Mouse (Mus musculus) limb, embryonic 14.5 days (tissue): ENCODE results near the gene Pus3. TPM values are rescaled to one million over a fixed set of nuclear protein-coding genes. Genes with fewer than 3 reads are reported as not detected.

Experiments used
- ATAC-seq: fragments of 200-750 bp; cut with Nextera tagmentation; 2 replicates; pipeline ENCODE4 v1.8.0; 2017; ENCODE audit warnings: low read depth, moderate number of reproducible peaks, moderate TSS enrichment; ENCODE audit not compliant: low FRiP score
- DNase-seq: peaks from one replicate; pipeline ENCODE4 v3.0.0-alpha.2; 2015; ENCODE audit warnings: low spot score
- H3K27ac ChIP-seq: fragments of 300-500 bp; sonication (generic); replicated peaks from 2 replicates; pipeline ENCODE4 v1.5.1; 2014; ENCODE audit warnings: low read depth, mild to moderate bottlenecking, low read length, moderate library complexity, mixed read lengths
- H3K27me3 ChIP-seq: fragments of 300-500 bp; sonication (generic); 2 replicates; pipeline ENCODE4 v1.6.1; 2014; ENCODE audit warnings: low read length, mixed read lengths; ENCODE audit not compliant: control insufficient read depth, insufficient read depth
- H3K36me3 ChIP-seq: fragments of 300-500 bp; sonication (generic); 2 replicates; pipeline ENCODE4 v1.6.1; 2014; ENCODE audit warnings: mild to moderate bottlenecking, low read length, moderate library complexity, mixed read lengths; ENCODE audit not compliant: control insufficient read depth, insufficient read depth
- H3K4me1 ChIP-seq: fragments of 300-500 bp; sonication (generic); 2 replicates; pipeline ENCODE4 v1.6.1; 2014; ENCODE audit warnings: antibody characterized with exemption, low read length, mixed read lengths; ENCODE audit not compliant: control insufficient read depth, insufficient read depth
- H3K4me2 ChIP-seq: fragments of 300-500 bp; sonication (generic); replicated peaks from 2 replicates; pipeline ENCODE4 v1.6.1; 2014; ENCODE audit warnings: low read depth, mild to moderate bottlenecking, low read length, moderate library complexity; ENCODE audit not compliant: severe bottlenecking
- H3K4me3 ChIP-seq: fragments of 300-500 bp; sonication (generic); replicated peaks from 2 replicates; pipeline ENCODE4 v1.5.1; 2014; ENCODE audit warnings: low read length
- H3K9ac ChIP-seq: fragments of 300-500 bp; sonication (generic); 2 replicates; pipeline ENCODE4 v1.6.1; 2014; ENCODE audit warnings: mild to moderate bottlenecking, low read depth, low read length, moderate library complexity; ENCODE audit not compliant: severe bottlenecking
- H3K9me3 ChIP-seq: fragments of 300-500 bp; sonication (generic); 2 replicates; pipeline ENCODE4 v1.6.1; 2016; ENCODE audit warnings: low read length; ENCODE audit not compliant: control insufficient read depth
- POLR2A ChIP-seq: fragments of 200-500 bp; IDR thresholded peaks from 2 replicates; pipeline ENCODE4 v1.8.0; 2012; ENCODE audit warnings: inconsistent platforms, mild to moderate bottlenecking, moderate library complexity, borderline replicate concordance; ENCODE audit not compliant: insufficient read depth, insufficient read length; ENCODE audit errors: extremely low read depth
- WGBS: fragments of 180-500 bp; shearing (Covaris S2); extraction: QIAGEN DNeasy Blood & Tissue Kit; methylation state at CpG from one replicate; pipeline ENCODE4 v1.1.7; 2014; 5-methylcytosine and 5-hydroxymethylcytosine counted together
- polyA plus RNA-seq, 2 experiments: library from polyadenylated mRNA; depleted of rRNA in 1 of 2; stranded (reverse) in 1 of 2; unstranded in 1 of 2; fragments of >200 nt; fragmentation: Nextera tagmentation in 1 of 2; extraction: Ambion mirVana in 1 of 2; gene quantifications; 2 replicates each; pipeline versions ENCODE4 v1.2.1 to v1.2.3; 2012 to 2014

Gene Pus3
- polyA plus RNA-seq, 2 experiments: 18.2 to 20.8 TPM

GRCm38 (mm10) chr9:35569571-35570534 is 11.5 kb downstream of the Pus3 start, which contains the start of the genes Pate2 and Hyls1:
Gene Pate2, plus strand, starts transcription at chr9:35570284.
Gene Hyls1, minus strand, starts transcription at chr9:35570398.
- no peaks in the 10 kb centered on the region for H3K9me3 ChIP-seq
- peak within 1 kb of the TSS; percentile 80 for H3K4me3 ChIP-seq
- WGBS: under 1% methylated on average over 86 of the region's 86 CpGs
- DNase-seq (peak; percentile 99), ATAC-seq (peak; percentile 97)
- H3K27me3 ChIP-seq: peaks cover 3% of the 10 kb centered on the region; the same call in 1 of the 2 replicates
- H3K27ac ChIP-seq: peak within 1 kb of the TSS; percentile 89
- TF ChIP-seq POLR2A: peak; percentile 75; the same call in 1 of the 2 replicates
- H3K4me1 ChIP-seq: no peaks in the 10 kb centered on the region
- peak within 1 kb of the TSS; percentile 72 for H3K9ac ChIP-seq
- peaks cover 35% of the 10 kb centered on the region for H3K36me3 ChIP-seq
- H3K4me2 ChIP-seq: peak within 1 kb of the TSS; percentile 67

GRCm38 (mm10) chr9:35570663-35571062 is 12.3 kb downstream of the Pus3 start:
- peak overlapping the region; percentile 72 for H3K9ac ChIP-seq
- no peak for DNase-seq
- H3K4me3 ChIP-seq: peak overlapping the region; percentile 80
- H3K36me3 ChIP-seq: peaks cover 27% of the 10 kb centered on the region
- H3K4me2 ChIP-seq: peak overlapping the region; percentile 56
- no peaks in the 10 kb centered on the region for H3K4me1 ChIP-seq
- TF ChIP-seq POLR2A: no peak
- WGBS: 10% methylated on average over 5 of the region's 5 CpGs
- no peak for ATAC-seq
- H3K9me3 ChIP-seq: no peaks in the 10 kb centered on the region
- no peak overlapping the region for H3K27ac ChIP-seq
- H3K27me3 ChIP-seq: peaks cover 3% of the 10 kb centered on the region; the same call in 1 of the 2 replicates

GRCm38 (mm10) chr9:35574416-35574815 is 16.0 kb downstream of the Pus3 start:
- no peak overlapping the region for H3K27ac ChIP-seq
- H3K9ac ChIP-seq: peak overlapping the region; percentile 40; the same call in 1 of the 2 replicates
- H3K36me3 ChIP-seq: no peaks in the 10 kb centered on the region
- peak overlapping the region; percentile 51 for H3K4me2 ChIP-seq
- peaks cover 3% of the 10 kb centered on the region; the same call in 1 of the 2 replicates for H3K27me3 ChIP-seq
- H3K4me1 ChIP-seq: no peaks in the 10 kb centered on the region
- no peak for TF ChIP-seq POLR2A
- 2% methylated on average over 32 of the region's 32 CpGs for WGBS
- peak overlapping the region; percentile 26 for H3K4me3 ChIP-seq
- H3K9me3 ChIP-seq: no peaks in the 10 kb centered on the region
- no peak for ATAC-seq
- no peak for DNase-seq

- Histone ChIP-seq H3K27me3 (no peaks in the 10 kb centered on the region), H3K4me3 (no peak overlapping the region), H3K4me1 (no peaks in the 10 kb centered on the region), H3K9ac (no peak overlapping the region), H3K4me2 (no peak overlapping the region), H3K36me3 (no peaks in the 10 kb centered on the region), H3K27ac (no peak overlapping the region), H3K9me3 (no peaks in the 10 kb centered on the region)
- TF ChIP-seq POLR2A: no peak
- DNase-seq (no peak), ATAC-seq (no peak)
- WGBS: 21% methylated on average over 1 of the region's 1 CpGs
Observed at GRCm38 (mm10) chr9:35587674-35588073, 29.3 kb downstream of the Pus3 start.

- Histone ChIP-seq H3K36me3 (no peaks in the 10 kb centered on the region), H3K4me2 (no peak overlapping the region), H3K9me3 (no peaks in the 10 kb centered on the region), H3K4me1 (no peaks in the 10 kb centered on the region), H3K27me3 (no peaks in the 10 kb centered on the region), H3K4me3 (no peak overlapping the region), H3K9ac (no peak overlapping the region), H3K27ac (no peak overlapping the region)
- ATAC-seq: no peak
- TF ChIP-seq POLR2A: no peak
- WGBS: 7% methylated on average over 2 of the region's 2 CpGs
- no peak for DNase-seq
Observed at GRCm38 (mm10) chr9:35592903-35593302, 34.5 kb downstream of the Pus3 start.
